Mouse (Mus musculus) thymus, adult 18-20 months (tissue): Measurements from ENCODE around the gene Thsd4.

Experiments
- DNase-seq, 2 experiments: peaks; one replicate each; pipeline ENCODE4 v3.0.0; 2022; ENCODE audit warnings: mixed read lengths in 2 of 2

Thsd4 gene

GRCm38 (mm10) chr9:60516379-60516778 lies 5.5 kb downstream of the Thsd4 start:
- no peak for DNase-seq

GRCm38 (mm10) chr9:60513329-60513788 lies 8.5 kb downstream of the Thsd4 start:
- DNase-seq = no peak

GRCm38 (mm10) chr9:60510876-60511275 lies 11.0 kb downstream of the Thsd4 start:
- no peak for DNase-seq

- no peak for DNase-seq
Observed at GRCm38 (mm10) chr9:60506136-60506535, 15.7 kb downstream of the Thsd4 start.

- DNase-seq = no peak
Observed at GRCm38 (mm10) chr9:60504378-60505285, 17.2 kb downstream of the Thsd4 start.

- no peak for DNase-seq
Observed at GRCm38 (mm10) chr9:60502220-60502619, 19.6 kb downstream of the Thsd4 start.

- no peak for DNase-seq
Observed at GRCm38 (mm10) chr9:60501504-60502179, 20.2 kb downstream of the Thsd4 start.

- DNase-seq = no peak
Observed at GRCm38 (mm10) chr9:60492275-60492974, 29.4 kb downstream of the Thsd4 start.

- DNase-seq = no peak
Observed at GRCm38 (mm10) chr9:60491489-60492100, 30.3 kb downstream of the Thsd4 start.

- no peak for DNase-seq
Observed at GRCm38 (mm10) chr9:60491079-60491478, 30.8 kb downstream of the Thsd4 start.

- DNase-seq = no peak
Observed at GRCm38 (mm10) chr9:60488816-60489215, 33.0 kb downstream of the Thsd4 start.

- DNase-seq = no peak
Observed at GRCm38 (mm10) chr9:60482165-60482564, 39.7 kb downstream of the Thsd4 start.

- DNase-seq = no peak
Observed at GRCm38 (mm10) chr9:60480052-60480451, 41.8 kb downstream of the Thsd4 start.

GRCm38 (mm10) chr9:60478806-60479205 lies 43.0 kb downstream of the Thsd4 start:
- DNase-seq = no peak

- DNase-seq = no peak
Observed at GRCm38 (mm10) chr9:60477991-60478750, 43.7 kb downstream of the Thsd4 start.

- no peak for DNase-seq
Observed at GRCm38 (mm10) chr9:60460010-60460982, 61.5 kb downstream of the Thsd4 start.

- DNase-seq = no peak
Observed at GRCm38 (mm10) chr9:60458468-60458962, 63.3 kb downstream of the Thsd4 start.

- DNase-seq = no peak
Observed at GRCm38 (mm10) chr9:60457359-60458210, 64.3 kb downstream of the Thsd4 start.

- no peak for DNase-seq
Observed at GRCm38 (mm10) chr9:60456651-60457050, 65.2 kb downstream of the Thsd4 start.
